Mouse (Mus musculus) gastrocnemius, adult 2 months (tissue): Measurements from ENCODE around the gene Esrrg. TPM values are rescaled to one million over a fixed set of nuclear protein-coding genes. Genes with fewer than 3 reads are reported as not detected.

Experiments used
- DNase-seq: peaks from one replicate; pipeline ENCODE4 v3.0.0; 2022
- H3K27ac ChIP-seq: fragments of 200-600 bp; 2 replicates; pipeline ENCODE4 v1.8.1; 2022; ENCODE audit warnings: mild to moderate bottlenecking
- H3K4me3 ChIP-seq: fragments of 200-600 bp; 2 replicates; pipeline ENCODE4 v1.8.1; 2022; ENCODE audit warnings: mild to moderate bottlenecking, moderate library complexity
- CTCF ChIP-seq: fragments of 200-600 bp; IDR thresholded peaks from 2 replicates; pipeline ENCODE4 v1.8.1; 2022; ENCODE audit warnings: antibody characterized with exemption, mild to moderate bottlenecking, moderate library complexity
- intact Hi-C: fragments of 180-260 bp; cut with DNase I; formaldehyde crosslinking; loops from one replicate; pipeline ENCODE4 v1.15.1; 2025
- total RNA-seq, 2 experiments: library from RNA; stranded (reverse); gene quantifications; 2 replicates each; pipeline ENCODE4 v1.2.3; 2021

Gene Esrrg
- total RNA-seq, 2 experiments from 2014 or later, result 21.1 to 39.1 TPM

- no peak for DNase-seq
- intact Hi-C loops, result no loop called here
- Histone ChIP-seq H3K4me3 (no peak overlapping the region), H3K27ac (no peak overlapping the region)
- TF ChIP-seq CTCF, result no peak
These were observed 421.5 kb downstream of the Esrrg start for GRCm38 (mm10) chr1:188030116-188030515.

DNA sequence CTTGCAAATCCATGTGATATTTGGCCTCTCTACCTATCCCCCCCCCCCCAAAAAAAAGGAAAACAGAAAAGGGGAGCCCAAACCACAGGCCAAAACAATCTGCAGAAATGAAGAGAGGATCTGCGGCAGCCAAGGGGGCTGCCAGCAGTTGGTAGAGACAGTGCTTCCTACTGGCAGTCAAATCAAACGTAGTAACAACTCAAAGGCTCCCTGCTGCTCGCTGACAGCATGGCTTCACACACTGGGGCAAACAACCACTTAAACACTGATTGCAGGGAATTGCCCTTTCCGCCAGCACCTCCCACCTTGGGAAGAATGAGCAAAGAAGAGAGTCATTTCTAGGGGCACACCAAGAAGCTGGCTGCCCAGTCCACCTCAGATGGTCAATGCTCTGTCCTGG is 422.7 kb downstream of the Esrrg start:
- DNase-seq, result no peak

DNA sequence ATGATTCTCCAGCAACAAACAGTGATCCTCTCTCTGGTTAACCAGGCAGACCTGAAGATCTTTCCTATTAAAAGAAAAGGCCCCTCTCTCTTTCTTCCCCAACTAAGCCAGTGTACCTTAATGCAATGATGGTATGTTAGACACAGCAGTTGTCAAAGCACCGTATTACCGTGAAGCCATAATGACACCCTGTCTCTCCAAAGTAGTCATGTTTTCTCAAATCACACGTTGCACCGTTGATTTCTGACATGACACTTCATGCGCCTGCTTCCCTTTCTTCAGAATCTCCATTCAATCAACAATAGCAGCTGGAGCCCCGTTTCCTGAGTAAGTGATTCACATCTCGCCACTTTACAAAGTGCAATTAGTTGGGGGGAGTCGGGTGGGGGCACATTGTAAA is 427.4 kb downstream of the Esrrg start:
- no peak for DNase-seq
- no peak overlapping the region for H3K27ac ChIP-seq
- TF ChIP-seq CTCF, result no peak
- H3K4me3 ChIP-seq, result no peak overlapping the region
- intact Hi-C loops, result no loop called here

More for the DNA sequence above, 422.7 kb downstream of the Esrrg start:
- intact Hi-C loops, result no loop called here
- TF ChIP-seq CTCF, result no peak
- Histone ChIP-seq H3K27ac (no peak overlapping the region), H3K4me3 (no peak overlapping the region)

DNA sequence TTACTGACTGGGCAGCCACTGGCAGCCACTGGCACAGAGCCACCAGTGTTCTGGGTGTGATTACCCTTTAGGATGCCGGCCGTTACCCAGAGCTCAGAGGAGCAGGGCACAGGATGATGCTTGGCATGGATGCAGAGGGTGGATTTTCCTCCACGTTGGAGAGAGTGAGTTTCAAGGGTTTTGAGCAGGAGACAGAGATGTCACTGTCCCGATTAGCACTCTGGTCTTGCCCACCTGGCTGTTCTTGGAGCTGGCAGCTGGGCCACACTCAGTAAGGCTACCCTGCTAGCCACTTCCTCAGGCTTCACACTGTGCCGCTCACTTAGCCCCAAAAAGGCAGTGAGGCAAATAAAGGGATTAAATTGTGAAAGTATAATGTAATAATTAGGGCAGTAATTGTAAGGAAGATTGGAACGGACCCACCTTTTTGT is 438.1 kb downstream of the Esrrg start:
- no peak for DNase-seq
- Histone ChIP-seq H3K27ac (no peak overlapping the region), H3K4me3 (no peak overlapping the region)
- no peak for TF ChIP-seq CTCF
- intact Hi-C loops, result no loop called here

GRCm38 (mm10) chr1:188047148-188047547 is 438.6 kb downstream of the Esrrg start:
- H3K27ac ChIP-seq, result no peak overlapping the region
- TF ChIP-seq CTCF, result no peak
- no peak for DNase-seq
- no peak overlapping the region for H3K4me3 ChIP-seq
- intact Hi-C loops, result no loop called here

DNA sequence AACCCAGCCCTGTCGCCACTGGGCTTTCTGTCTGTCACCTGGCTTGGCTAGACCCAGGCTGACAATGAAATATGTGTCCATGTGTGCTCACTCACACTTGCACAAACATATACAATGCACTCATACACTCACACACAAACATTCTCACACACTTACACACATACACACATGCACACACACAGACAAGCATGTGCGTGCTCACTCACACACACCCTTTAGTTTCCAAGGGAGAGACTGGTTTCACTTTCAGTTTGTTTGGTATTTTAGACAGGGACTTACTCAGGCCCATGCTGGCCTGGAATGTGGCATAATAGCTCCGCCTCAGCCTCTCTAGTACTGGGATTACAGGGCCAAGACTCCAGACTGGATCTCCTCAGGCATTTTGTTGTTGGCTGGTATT is 447.3 kb downstream of the Esrrg start:
- DNase-seq, result no peak
- H3K27ac ChIP-seq, result no peak overlapping the region
- intact Hi-C loops, result no loop called here
- no peak for TF ChIP-seq CTCF
- H3K4me3 ChIP-seq, result peak overlapping the region; percentile 36

GRCm38 (mm10) chr1:188057892-188058291 is 449.3 kb downstream of the Esrrg start:
- no peak for TF ChIP-seq CTCF
- no peak for DNase-seq
- H3K27ac ChIP-seq, result no peak overlapping the region
- H3K4me3 ChIP-seq, result no peak overlapping the region
- intact Hi-C loops, result no loop called here

- DNase-seq, result no peak
These were observed 450.4 kb downstream of the Esrrg start for GRCm38 (mm10) chr1:188059006-188059405.

GRCm38 (mm10) chr1:188060493-188060892 is 451.9 kb downstream of the Esrrg start:
- Histone ChIP-seq H3K4me3 (no peak overlapping the region), H3K27ac (no peak overlapping the region)
- no peak for DNase-seq
- TF ChIP-seq CTCF, result no peak
- intact Hi-C loops, result no loop called here

More at GRCm38 (mm10) chr1:188059006-188059405, 450.4 kb downstream of the Esrrg start:
- intact Hi-C loops, result no loop called here
- TF ChIP-seq CTCF, result no peak
- Histone ChIP-seq H3K4me3 (no peak overlapping the region), H3K27ac (no peak overlapping the region)

DNA sequence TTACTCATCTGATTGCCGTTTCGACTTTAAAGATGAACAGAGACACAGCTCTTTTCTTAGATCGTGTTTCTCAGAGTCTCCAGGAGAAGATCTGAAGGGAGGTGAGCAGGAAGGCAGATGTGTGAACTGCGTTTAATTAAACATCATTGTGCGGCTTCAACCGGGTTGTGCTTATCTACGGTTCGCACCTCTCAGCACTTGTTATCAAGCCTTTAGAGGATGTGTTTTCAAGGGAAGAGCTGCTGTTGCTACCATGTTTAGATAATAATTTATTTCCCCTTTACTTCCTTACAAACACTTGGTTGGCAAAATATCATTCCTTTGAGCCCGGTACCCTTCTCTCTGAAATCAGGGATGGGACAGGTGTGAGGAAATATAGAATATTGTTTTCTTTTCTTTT is 460.2 kb downstream of the Esrrg start:
- intact Hi-C loops, result no loop called here
- Histone ChIP-seq H3K27ac (no peak overlapping the region), H3K4me3 (no peak overlapping the region)
- no peak for DNase-seq
- no peak for TF ChIP-seq CTCF

DNA sequence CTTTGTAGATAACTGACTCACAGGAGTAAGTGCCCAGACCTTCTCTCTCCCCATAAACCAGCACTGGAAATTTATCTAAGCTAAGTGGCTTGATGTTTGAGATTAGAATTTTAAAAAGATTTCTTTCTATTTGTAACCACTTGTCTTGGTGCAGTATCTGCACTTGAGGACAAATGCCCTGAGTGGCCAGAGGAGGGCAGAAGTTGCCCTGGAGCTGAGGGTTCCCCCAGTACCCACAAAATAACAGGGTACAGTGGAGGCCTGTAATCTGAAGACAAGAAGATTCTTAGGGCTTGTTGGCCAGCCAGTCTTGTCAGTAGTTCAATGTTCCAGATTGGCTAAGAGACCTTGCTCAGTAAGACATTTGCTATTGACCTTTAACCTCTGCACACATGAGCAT is 461.3 kb downstream of the Esrrg start:
- DNase-seq, result no peak
- Histone ChIP-seq H3K4me3 (no peak overlapping the region), H3K27ac (no peak overlapping the region)
- intact Hi-C loops, result no loop called here
- TF ChIP-seq CTCF, result no peak

DNA sequence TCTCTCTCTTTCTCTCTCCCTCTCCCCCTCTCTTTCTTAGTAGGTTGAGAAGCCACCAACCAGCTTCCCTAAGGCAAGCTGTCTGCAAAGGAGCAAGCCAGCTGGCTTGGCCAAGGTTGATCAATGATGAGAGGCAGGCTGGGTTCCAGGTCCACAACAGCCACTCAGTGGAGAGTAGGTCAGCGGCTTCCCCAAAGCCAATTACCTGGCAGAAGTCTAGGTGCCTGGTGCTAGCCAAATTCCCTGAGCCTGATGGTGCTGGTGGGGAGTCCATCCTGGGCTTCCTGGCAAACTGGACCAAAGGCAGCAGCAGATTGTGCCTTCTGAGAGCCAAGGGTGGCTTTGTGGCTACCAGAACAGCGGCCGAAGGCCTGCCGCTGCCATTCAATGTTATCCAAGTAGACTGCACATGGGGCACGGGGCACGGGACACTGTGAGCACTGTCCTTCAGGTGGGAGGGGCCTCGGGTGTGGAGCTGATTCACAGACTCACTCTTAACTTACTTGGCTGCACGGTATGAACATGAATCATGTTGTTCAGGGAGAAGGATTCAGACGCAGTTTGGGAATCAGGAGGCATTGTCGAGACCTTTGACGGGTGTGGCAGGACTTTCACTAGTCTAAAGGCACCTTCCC is 469.1 kb downstream of the Esrrg start:
- TF ChIP-seq CTCF, result no peak
- no peak overlapping the region for H3K4me3 ChIP-seq
- intact Hi-C loops, result no loop called here
- peak; percentile 17 for DNase-seq
- H3K27ac ChIP-seq, result no peak overlapping the region

GRCm38 (mm10) chr1:188080261-188080875 is 471.8 kb downstream of the Esrrg start:
- Histone ChIP-seq H3K27ac (no peak overlapping the region), H3K4me3 (no peak overlapping the region)
- TF ChIP-seq CTCF, result no peak
- intact Hi-C loops, result no loop called here
- no peak for DNase-seq
